Mouse (Mus musculus): ENCODE measurements at regions not wholly inside any gene's neighbourhood (a gene's known extent, or its start where the extent isn't known, plus 50 kb on each side); places are given as distances from the start of the nearest gene placed in this dataset.

DNA sequence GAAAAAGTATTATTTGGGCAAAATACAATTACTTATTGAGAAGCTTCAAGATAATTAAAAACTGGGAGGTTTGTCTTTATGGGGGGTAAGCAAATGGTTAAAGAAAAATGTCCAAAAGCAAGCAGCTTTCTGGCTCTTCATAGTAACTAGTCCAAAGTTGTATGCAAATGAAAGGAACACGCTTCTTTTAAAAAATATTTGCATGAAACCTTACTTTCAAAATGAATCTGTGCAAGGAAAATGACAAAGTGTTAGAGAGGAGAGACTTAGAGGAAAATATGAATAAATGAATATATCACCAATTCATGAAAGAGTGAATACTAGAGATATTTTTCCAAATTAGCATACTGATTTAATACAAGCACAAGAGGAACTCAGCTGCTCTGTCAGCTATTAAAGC is 220.4 kb upstream of the Egfl6 start:
- no peak for TF ChIP-seq CTCF (IDR thresholded peaks at IDR 0.05; ENCODE audit: extremely low read depth, insufficient read depth, insufficient read length, insufficient replicate concordance)
- TF ChIP-seq POLR2A (IDR thresholded peaks at IDR 0.05; ENCODE audit: low read depth, low read length): no peak

Measured in spleen, adult 2 months (tissue).